Mouse (Mus musculus) 416B (cell line): ENCODE measurements around the gene Rab30.
"Not testable (repeated sequence)": the region's sequence is repeated elsewhere in the genome, so short reads cannot be mapped to it uniquely, and the experiment has no call there.

Experiments used
- DNase-seq: peaks from one replicate; pipeline ENCODE4 v3.0.0; 2011; ENCODE audit warnings: low read depth

The Rab30 gene

GRCm38 (mm10) chr7:92750395-92750794 lies 9.0 kb downstream of the Rab30 start:
- no peak for DNase-seq

- DNase-seq = no peak
Measured at GRCm38 (mm10) chr7:92758067-92758466, 16.7 kb downstream of the Rab30 start.

- DNase-seq = no peak
Measured at GRCm38 (mm10) chr7:92760651-92761050, 19.2 kb downstream of the Rab30 start.

- DNase-seq = no peak
Measured at GRCm38 (mm10) chr7:92761161-92761560, 19.8 kb downstream of the Rab30 start.

- no peak for DNase-seq
Measured at GRCm38 (mm10) chr7:92765426-92765825, 24.0 kb downstream of the Rab30 start.

GRCm38 (mm10) chr7:92766096-92767090 lies 25.0 kb downstream of the Rab30 start:
- DNase-seq = no peak

GRCm38 (mm10) chr7:92768116-92768515 lies 26.7 kb downstream of the Rab30 start:
- not testable (repeated sequence) for DNase-seq

GRCm38 (mm10) chr7:92768859-92769258 lies 27.5 kb downstream of the Rab30 start:
- DNase-seq = no peak

- no peak for DNase-seq
Measured at GRCm38 (mm10) chr7:92773006-92773405, 31.6 kb downstream of the Rab30 start.

- DNase-seq = no peak
Measured at GRCm38 (mm10) chr7:92773596-92773995, 32.2 kb downstream of the Rab30 start.

GRCm38 (mm10) chr7:92774741-92775140 lies 33.3 kb downstream of the Rab30 start:
- no peak for DNase-seq

- no peak for DNase-seq
Measured at GRCm38 (mm10) chr7:92775703-92776102, 34.3 kb downstream of the Rab30 start.

GRCm38 (mm10) chr7:92776647-92777046 lies 35.2 kb downstream of the Rab30 start:
- no peak for DNase-seq

GRCm38 (mm10) chr7:92777108-92777973 lies 35.9 kb downstream of the Rab30 start:
- no peak for DNase-seq

- no peak for DNase-seq
Measured at GRCm38 (mm10) chr7:92779058-92779457, 37.7 kb downstream of the Rab30 start.

- DNase-seq = no peak
Measured at GRCm38 (mm10) chr7:92781361-92781760, 40.0 kb downstream of the Rab30 start.

GRCm38 (mm10) chr7:92781948-92782347 lies 40.5 kb downstream of the Rab30 start:
- DNase-seq = no peak

- DNase-seq = no peak
Measured at GRCm38 (mm10) chr7:92782511-92782910, 41.1 kb downstream of the Rab30 start.

GRCm38 (mm10) chr7:92783166-92783806 lies 41.9 kb downstream of the Rab30 start:
- peak; percentile 44 for DNase-seq

- DNase-seq = no peak
Measured at GRCm38 (mm10) chr7:92783914-92784313, 42.5 kb downstream of the Rab30 start.

GRCm38 (mm10) chr7:92795749-92796148 lies 54.3 kb downstream of the Rab30 start:
- DNase-seq = no peak

GRCm38 (mm10) chr7:92796813-92797212 lies 55.4 kb downstream of the Rab30 start:
- no peak for DNase-seq
